Comparison of ENCODE assay signal across 13 mouse cellular contexts in genomic region chr10:115708623-115709022, GRCm38 (mm10).
A peak's percentile ranks its signal among the peaks of the same experiment; 100 is the strongest.
DNase-seq lines count a peak whose midpoint lies in the region; ATAC-seq and TF ChIP-seq lines count a peak whose summit lies in the region.
"Had no signal": no experiment of that assay in that cellular context is flagged by ENCODE, and none has a peak within 500 bp of the region (broad histone marks: within the 10 kb centered on the region; RNA-seq: fewer than 3 reads in every experiment).

No protein-coding gene starts in this region.

- no peaks in the 10 kb centered on the region for H3K27me3 ChIP-seq in heart, embryonic 16.5 days (ENCODE audit: control insufficient read depth, insufficient read depth, low read length)
- no peaks in the 10 kb centered on the region for H3K27me3 ChIP-seq in midbrain, embryonic 11.5 days (ENCODE audit: control insufficient read depth, insufficient read depth, low read length)
- H3K27me3 ChIP-seq in midbrain, embryonic 15.5 days (replicated peaks) = no peaks in the 10 kb centered on the region
- no peaks in the 10 kb centered on the region for H3K27me3 ChIP-seq in stomach, postnatal 0 days (ENCODE audit: control insufficient read depth, insufficient read depth, low read length)
- H3K27me3 ChIP-seq: forebrain, embryonic 13.5 days; midbrain, embryonic 13.5 days had no signal

- no peak for ATAC-seq in heart, embryonic 16.5 days (replicated peaks; ENCODE audit: extremely low read depth, insufficient read depth, low FRiP score)
- no peak for ATAC-seq in midbrain, embryonic 11.5 days (ENCODE audit: low FRiP score)
- no peak for ATAC-seq in midbrain, embryonic 15.5 days (replicated peaks)
- ATAC-seq in granulocyte monocyte progenitor cell, adult 5-6 weeks (replicated peaks; ENCODE audit: poor library complexity, severe bottlenecking) = peak; percentile 25; the same call in 1 of the 2 replicates
- ATAC-seq in stomach, postnatal 0 days (ENCODE audit: low FRiP score, low TSS enrichment) = no peak
- ATAC-seq: forebrain, embryonic 13.5 days; midbrain, embryonic 13.5 days had no signal

- intact Hi-C loops in heart, postnatal 36 days (cut with DNase I) = no loop called here

- H3K36me3 ChIP-seq in heart, embryonic 16.5 days (ENCODE audit: control insufficient read depth, insufficient read depth) = no peaks in the 10 kb centered on the region
- no peaks in the 10 kb centered on the region for H3K36me3 ChIP-seq in midbrain, embryonic 11.5 days (ENCODE audit: control insufficient read depth, insufficient read depth, low read length)
- H3K36me3 ChIP-seq in midbrain, embryonic 15.5 days (replicated peaks) = no peaks in the 10 kb centered on the region
- H3K36me3 ChIP-seq in stomach, postnatal 0 days (ENCODE audit: control insufficient read depth, insufficient read depth, low read length) = no peaks in the 10 kb centered on the region
- H3K36me3 ChIP-seq: midbrain, embryonic 13.5 days had no signal

- no peak for DNase-seq in heart, postnatal 36 days
- peak; percentile 35 for DNase-seq in midbrain, embryonic 11.5 days (ENCODE audit: low spot score, missing footprints)
- DNase-seq in stomach, postnatal 0 days (ENCODE audit: low spot score) = no peak
- DNase-seq in spleen, postnatal 4 days (ENCODE audit: low spot score in 2 of 2) = no peak
- DNase-seq in frontal cortex, postnatal 14 days (ENCODE audit: low spot score in 2 of 2) = no peak
- DNase-seq: cerebellum, postnatal 10 days; kidney, adult 9 months; thymus, postnatal 36 days had no signal

- no peak for TF ChIP-seq CTCF in stomach, postnatal 0 days (IDR thresholded peaks at IDR 0.05; ENCODE audit: low read depth)

- H3K4me3 ChIP-seq in heart, embryonic 16.5 days (ENCODE audit: low read length) = 0 out of 2 replicates have a peak overlapping the region, but pooled peaks have one; percentile 2
- no peak overlapping the region for H3K4me3 ChIP-seq in midbrain, embryonic 11.5 days (ENCODE audit: low read depth, low read length)
- H3K4me3 ChIP-seq in midbrain, embryonic 15.5 days = no peak overlapping the region
- no peak overlapping the region for H3K4me3 ChIP-seq in stomach, postnatal 0 days (ENCODE audit: low read depth, low read length)
- H3K4me3 ChIP-seq: forebrain, embryonic 13.5 days; midbrain, embryonic 13.5 days had no signal

- 55% methylated on average over 14 of the region's 14 CpGs for WGBS in heart, embryonic 16.5 days
- 86% methylated on average over 14 of the region's 14 CpGs for WGBS in midbrain, embryonic 11.5 days
- 70% methylated on average over 14 of the region's 14 CpGs for WGBS in midbrain, embryonic 15.5 days
- 32% methylated on average over 14 of the region's 14 CpGs for WGBS in stomach, postnatal 0 days

- no peak for TF ChIP-seq EP300 in stomach, postnatal 0 days (optimal IDR thresholded peaks at IDR 0.05)

- H3K9me3 ChIP-seq in heart, embryonic 16.5 days (replicated peaks; ENCODE audit: control insufficient read depth, low read length) = no peaks in the 10 kb centered on the region
- H3K9me3 ChIP-seq in midbrain, embryonic 11.5 days (ENCODE audit: control insufficient read depth, low read length) = no peaks in the 10 kb centered on the region
- no peaks in the 10 kb centered on the region for H3K9me3 ChIP-seq in midbrain, embryonic 15.5 days
- no peaks in the 10 kb centered on the region for H3K9me3 ChIP-seq in stomach, postnatal 0 days (ENCODE audit: control insufficient read depth, low read length)
- H3K9me3 ChIP-seq: forebrain, embryonic 13.5 days; midbrain, embryonic 13.5 days had no signal

- H3K4me2 ChIP-seq in heart, embryonic 16.5 days (ENCODE audit: low read depth, low read length) = no peak overlapping the region
- no peak overlapping the region for H3K4me2 ChIP-seq in midbrain, embryonic 11.5 days
- no peak overlapping the region for H3K4me2 ChIP-seq in midbrain, embryonic 15.5 days
- H3K4me2 ChIP-seq in stomach, postnatal 0 days (replicated peaks; ENCODE audit: low read depth) = 0 out of 2 replicates have a peak overlapping the region, but pooled peaks have one; percentile 11
- H3K4me2 ChIP-seq: forebrain, embryonic 13.5 days; midbrain, embryonic 13.5 days had no signal

- no peak overlapping the region for H3K9ac ChIP-seq in heart, embryonic 16.5 days (ENCODE audit: low read length)
- no peak overlapping the region for H3K9ac ChIP-seq in midbrain, embryonic 11.5 days (ENCODE audit: low read length)
- no peak overlapping the region for H3K9ac ChIP-seq in midbrain, embryonic 15.5 days
- no peak overlapping the region for H3K9ac ChIP-seq in stomach, postnatal 0 days (ENCODE audit: low read length)
- H3K9ac ChIP-seq: forebrain, embryonic 13.5 days; midbrain, embryonic 13.5 days had no signal

- no peak overlapping the region for H3K27ac ChIP-seq in heart, embryonic 16.5 days (ENCODE audit: low read length)
- no peak overlapping the region for H3K27ac ChIP-seq in midbrain, embryonic 11.5 days (ENCODE audit: low read depth, low read length)
- H3K27ac ChIP-seq in midbrain, embryonic 15.5 days = no peak overlapping the region
- no peak overlapping the region for H3K27ac ChIP-seq in stomach, postnatal 0 days (replicated peaks)
- H3K27ac ChIP-seq: forebrain, embryonic 13.5 days; midbrain, embryonic 13.5 days had no signal

- no peaks in the 10 kb centered on the region for H3K4me1 ChIP-seq in heart, embryonic 16.5 days (ENCODE audit: control insufficient read depth, insufficient read depth, low read length)
- no peaks in the 10 kb centered on the region for H3K4me1 ChIP-seq in midbrain, embryonic 11.5 days (ENCODE audit: control insufficient read depth, insufficient read depth, low read length)
- H3K4me1 ChIP-seq in midbrain, embryonic 15.5 days = no peaks in the 10 kb centered on the region
- H3K4me1 ChIP-seq in stomach, postnatal 0 days (replicated peaks; ENCODE audit: control insufficient read depth, insufficient read depth) = no peaks in the 10 kb centered on the region
- H3K4me1 ChIP-seq: midbrain, embryonic 13.5 days had no signal
